Mouse (Mus musculus): ENCODE data around the gene Ppif. TPM values are rescaled to one million over a fixed set of nuclear protein-coding genes. Genes with fewer than 3 reads are reported as not detected.

The Ppif gene
- 26.4 and 32.1 TPM in 2 replicates for polyA plus RNA-seq (2015; fragmentation: Nextera tagmentation; extraction: Ambion mirVana)

DNA sequence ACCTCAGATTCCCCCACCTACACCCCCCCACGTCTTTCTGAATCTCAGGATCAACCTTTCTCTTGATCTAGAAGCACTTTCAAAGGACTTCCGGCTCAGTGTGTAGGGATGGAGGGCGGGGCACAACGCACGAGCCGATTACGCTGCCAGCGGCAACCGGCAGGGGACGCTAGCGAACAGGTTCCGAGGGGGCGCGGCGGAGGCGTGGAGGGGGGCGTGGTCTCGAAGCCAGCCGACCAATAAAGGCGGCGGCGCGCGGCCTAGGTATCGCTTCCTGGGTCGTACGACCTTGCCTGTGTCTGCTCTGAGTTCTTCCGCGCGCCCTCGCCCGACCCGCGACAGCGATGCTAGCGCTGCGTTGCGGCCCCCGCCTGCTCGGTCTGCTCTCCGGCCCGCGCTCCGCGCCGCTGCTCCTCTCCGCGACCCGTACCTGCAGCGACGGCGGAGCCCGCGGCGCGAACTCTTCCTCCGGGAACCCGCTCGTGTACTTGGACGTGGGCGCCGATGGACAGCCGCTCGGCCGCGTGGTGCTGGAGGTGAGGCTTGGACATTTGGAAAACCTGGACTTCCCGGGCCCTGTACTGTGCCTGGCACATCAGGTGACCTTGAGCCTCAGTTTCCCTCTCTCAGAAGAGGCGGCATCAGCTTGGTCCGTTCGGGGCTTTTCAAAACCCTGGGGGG is at the start of gene Ppif:
Gene Ppif (plus strand): TSS at position 267 of the 681 bp plus-strand sequence.
- Histone ChIP-seq H3K9ac (peak within 1 kb of the TSS; percentile 87), H3K4me2 (peak within 1 kb of the TSS; percentile 90), H3K36me3 (peaks cover 29% of the 10 kb centered on the region), H3K4me1 (peaks cover 33% of the 10 kb centered on the region), H3K27me3 (no peaks in the 10 kb centered on the region), H3K9me3 (no peaks in the 10 kb centered on the region), H3K27ac (peak within 1 kb of the TSS; percentile 59), H3K4me3 (peak within 1 kb of the TSS; percentile 91)
- WGBS, result under 1% methylated on average over 70 of the region's 70 CpGs
- ATAC-seq (ENCODE audit: insufficient number of reproducible peaks, low FRiP score, low TSS enrichment, low read depth), result peak; percentile 83

DNA sequence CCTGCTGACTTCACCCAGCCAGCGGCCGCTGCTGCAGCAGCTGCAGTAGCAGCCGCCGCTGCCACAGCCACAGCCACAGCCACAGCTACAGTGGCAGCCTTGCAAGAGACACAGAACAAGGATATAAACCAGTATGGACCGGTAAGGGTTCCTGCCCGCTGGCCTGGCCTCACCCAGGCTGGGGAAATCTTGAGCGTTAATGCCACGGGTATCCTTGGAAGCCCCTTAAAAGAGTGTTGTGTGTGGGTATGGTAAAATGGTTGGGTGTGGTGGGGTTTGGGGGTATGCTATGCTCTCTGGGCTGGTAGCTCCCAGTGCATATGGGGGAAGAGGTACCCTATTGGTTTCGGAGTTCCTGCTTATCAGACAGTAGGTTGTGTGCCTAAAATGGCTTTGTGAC is 48.2 kb upstream of the Ppif start:
- no peak for ATAC-seq (ENCODE audit: insufficient number of reproducible peaks, low FRiP score, low TSS enrichment, low read depth)
- Histone ChIP-seq H3K27me3 (no peaks in the 10 kb centered on the region), H3K4me3 (no peak overlapping the region), H3K4me2 (no peak overlapping the region), H3K36me3 (peaks cover 87% of the 10 kb centered on the region), H3K27ac (no peak overlapping the region), H3K9me3 (no peaks in the 10 kb centered on the region), H3K9ac (no peak overlapping the region), H3K4me1 (peaks cover 4% of the 10 kb centered on the region; the same call in 1 of the 2 replicates)
- 86% methylated on average over 9 of the region's 9 CpGs for WGBS

DNA sequence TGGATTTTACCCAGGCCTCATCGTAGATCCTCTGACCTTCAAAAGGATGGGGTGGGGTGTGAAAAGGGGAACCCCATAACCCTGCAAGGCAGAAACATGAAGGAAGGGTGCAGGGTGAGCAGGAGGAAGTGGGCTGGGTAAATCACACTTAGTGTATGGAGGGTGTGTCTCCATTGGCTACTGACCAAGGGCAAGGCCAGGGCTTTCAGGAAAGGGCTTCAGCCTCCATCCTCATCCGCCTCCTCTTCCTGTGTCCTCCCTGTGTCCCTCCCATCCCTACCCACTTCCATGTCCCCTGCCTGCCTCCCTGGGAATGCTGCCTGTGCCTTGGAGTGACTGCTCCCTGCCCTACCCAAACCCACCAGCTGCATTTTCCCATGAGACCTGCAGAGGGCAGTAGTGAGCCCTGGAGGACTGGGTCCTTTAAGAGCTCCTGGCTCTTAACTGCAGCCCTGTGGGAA is 47.8 kb upstream of the Ppif start:
- peaks cover 90% of the 10 kb centered on the region for H3K36me3 ChIP-seq
- H3K4me2 ChIP-seq, result no peak overlapping the region
- no peak overlapping the region for H3K27ac ChIP-seq
- H3K27me3 ChIP-seq, result no peaks in the 10 kb centered on the region
- H3K4me3 ChIP-seq, result no peak overlapping the region
- no peaks in the 10 kb centered on the region for H3K9me3 ChIP-seq
- whole genome bisulfite sequencing, result 90% methylated on average over 2 of the region's 2 CpGs
- peaks cover 3% of the 10 kb centered on the region; the same call in 1 of the 2 replicates for H3K4me1 ChIP-seq
- no peak overlapping the region for H3K9ac ChIP-seq
- no peak for ATAC-seq (ENCODE audit: insufficient number of reproducible peaks, low FRiP score, low TSS enrichment, low read depth)

DNA sequence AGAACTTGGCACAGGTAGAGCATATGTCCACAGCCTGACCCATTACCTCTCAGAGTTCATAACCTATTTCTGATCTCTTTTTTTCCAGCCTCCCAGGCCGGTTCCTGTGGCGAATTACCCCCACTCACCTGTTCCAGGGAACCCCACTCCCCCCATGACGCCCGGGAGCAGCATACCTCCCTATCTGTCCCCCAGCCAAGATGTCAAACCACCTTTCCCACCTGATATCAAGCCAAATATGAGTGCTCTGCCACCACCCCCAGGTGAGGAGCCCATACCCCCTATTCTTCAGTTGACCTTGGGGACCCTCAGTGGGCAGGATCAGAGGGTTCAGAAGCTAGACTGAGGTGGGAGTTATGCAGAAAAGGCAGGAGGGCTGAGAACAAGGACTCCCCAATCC is 42.8 kb upstream of the Ppif start:
- no peak overlapping the region for H3K4me3 ChIP-seq
- 95% methylated on average over 4 of the region's 4 CpGs for WGBS
- ATAC-seq (ENCODE audit: insufficient number of reproducible peaks, low FRiP score, low TSS enrichment, low read depth), result no peak

DNA sequence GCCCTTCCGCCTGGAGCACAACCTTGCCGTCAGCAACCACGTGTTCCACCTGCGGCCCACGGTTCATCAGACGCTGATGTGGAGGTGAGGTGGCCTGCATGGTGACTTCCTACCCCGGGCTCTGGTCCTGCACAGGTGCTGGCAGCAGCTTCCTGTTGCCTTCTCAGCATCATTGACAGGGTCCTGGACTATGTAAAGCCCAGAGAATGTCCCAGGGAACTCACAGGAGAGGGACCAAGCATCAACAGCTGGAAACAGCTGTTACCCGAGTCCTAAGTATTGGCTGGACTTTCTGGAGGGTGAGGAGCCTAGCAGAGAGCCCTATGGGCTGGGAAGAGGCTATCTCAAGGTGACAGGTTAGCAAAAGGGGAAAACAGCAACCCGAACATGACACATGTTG is 42.0 kb upstream of the Ppif start:
- H3K4me2 ChIP-seq, result no peak overlapping the region
- no peak for ATAC-seq (ENCODE audit: insufficient number of reproducible peaks, low FRiP score, low TSS enrichment, low read depth)
- peaks cover 99% of the 10 kb centered on the region for H3K36me3 ChIP-seq
- no peak overlapping the region for H3K27ac ChIP-seq
- no peak overlapping the region for H3K4me3 ChIP-seq
- no peaks in the 10 kb centered on the region for H3K27me3 ChIP-seq
- WGBS, result 91% methylated on average over 9 of the region's 9 CpGs
- H3K9me3 ChIP-seq, result no peaks in the 10 kb centered on the region
- no peaks in the 10 kb centered on the region for H3K4me1 ChIP-seq
- H3K9ac ChIP-seq, result no peak overlapping the region

More for the DNA sequence above, 42.8 kb upstream of the Ppif start:
- Histone ChIP-seq H3K4me1 (no peaks in the 10 kb centered on the region), H3K36me3 (peaks cover 99% of the 10 kb centered on the region), H3K27ac (no peak overlapping the region), H3K27me3 (no peaks in the 10 kb centered on the region), H3K4me2 (no peak overlapping the region), H3K9me3 (no peaks in the 10 kb centered on the region), H3K9ac (no peak overlapping the region)

DNA sequence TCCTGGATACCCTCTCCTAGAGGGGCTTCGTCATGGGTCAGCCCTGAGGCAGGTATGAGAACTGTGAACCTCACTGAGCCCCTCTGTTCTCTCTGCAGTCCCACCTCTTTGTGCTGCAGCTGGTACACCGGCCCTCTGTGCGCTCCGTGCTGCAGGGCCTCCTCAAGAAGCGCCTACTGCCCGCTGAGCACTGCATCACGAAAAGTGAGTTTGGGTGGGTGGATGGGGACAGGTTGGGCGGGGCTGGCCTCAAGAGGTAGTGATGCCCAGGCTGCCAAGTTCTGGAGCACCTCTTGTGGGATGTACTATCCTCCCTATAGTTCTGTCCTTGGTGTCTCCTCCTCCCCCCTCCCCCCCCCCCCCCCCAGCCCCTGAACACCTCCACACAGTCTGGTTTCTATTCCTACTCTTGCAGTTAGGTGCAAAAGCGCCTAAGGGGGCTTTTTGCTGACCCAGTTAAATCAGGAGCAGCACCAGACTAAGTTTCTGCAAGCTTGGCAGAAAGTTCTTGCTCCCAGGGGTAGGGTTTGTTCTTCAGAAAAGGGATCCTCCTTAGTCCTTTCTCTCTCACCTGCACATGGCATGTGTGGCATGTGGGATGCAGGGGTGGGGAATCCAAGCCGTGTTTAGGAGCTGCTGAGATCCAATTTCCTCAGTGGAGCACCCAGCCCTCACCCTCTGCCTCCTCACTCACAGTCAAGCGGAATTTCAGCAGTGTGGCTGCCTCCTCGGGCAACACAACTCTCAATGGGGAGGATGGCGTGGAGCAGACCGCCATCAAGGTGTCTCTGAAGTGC is 39.4 kb upstream of the Ppif start:
- Histone ChIP-seq H3K36me3 (peaks cover 100% of the 10 kb centered on the region), H3K9ac (no peak overlapping the region), H3K9me3 (no peaks in the 10 kb centered on the region), H3K27ac (no peak overlapping the region), H3K4me1 (no peaks in the 10 kb centered on the region), H3K27me3 (no peaks in the 10 kb centered on the region), H3K4me2 (no peak overlapping the region), H3K4me3 (no peak overlapping the region)
- WGBS, result 91% methylated on average over 14 of the region's 14 CpGs
- no peak for ATAC-seq (ENCODE audit: insufficient number of reproducible peaks, low FRiP score, low TSS enrichment, low read depth)

DNA sequence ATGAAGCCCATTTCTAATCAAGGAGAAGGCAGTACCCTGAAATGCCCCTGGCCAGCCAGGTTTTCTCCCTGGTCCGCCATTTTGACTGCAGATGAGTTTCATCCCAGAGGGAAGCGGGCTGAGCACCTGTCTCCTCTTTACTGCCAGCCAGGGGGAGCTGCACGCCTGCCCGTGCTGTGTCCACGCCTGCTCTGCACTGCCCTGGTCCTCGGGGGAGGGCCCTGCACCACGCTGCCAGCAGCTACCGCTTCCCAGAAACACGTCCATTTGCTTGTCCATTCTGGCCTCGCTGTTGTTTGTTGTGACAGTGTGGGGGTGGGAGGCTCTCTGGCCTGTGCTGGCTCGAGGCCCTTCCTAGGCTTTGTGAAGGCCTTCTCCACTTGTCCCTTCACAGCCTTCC is 33.3 kb upstream of the Ppif start:
- no peak for ATAC-seq (ENCODE audit: insufficient number of reproducible peaks, low FRiP score, low TSS enrichment, low read depth)
- Histone ChIP-seq H3K27ac (no peak overlapping the region), H3K9me3 (no peaks in the 10 kb centered on the region), H3K27me3 (no peaks in the 10 kb centered on the region), H3K4me1 (no peaks in the 10 kb centered on the region), H3K4me3 (no peak overlapping the region), H3K9ac (no peak overlapping the region), H3K36me3 (peaks cover 98% of the 10 kb centered on the region), H3K4me2 (no peak overlapping the region)
- 68% methylated on average over 11 of the region's 11 CpGs for WGBS

DNA sequence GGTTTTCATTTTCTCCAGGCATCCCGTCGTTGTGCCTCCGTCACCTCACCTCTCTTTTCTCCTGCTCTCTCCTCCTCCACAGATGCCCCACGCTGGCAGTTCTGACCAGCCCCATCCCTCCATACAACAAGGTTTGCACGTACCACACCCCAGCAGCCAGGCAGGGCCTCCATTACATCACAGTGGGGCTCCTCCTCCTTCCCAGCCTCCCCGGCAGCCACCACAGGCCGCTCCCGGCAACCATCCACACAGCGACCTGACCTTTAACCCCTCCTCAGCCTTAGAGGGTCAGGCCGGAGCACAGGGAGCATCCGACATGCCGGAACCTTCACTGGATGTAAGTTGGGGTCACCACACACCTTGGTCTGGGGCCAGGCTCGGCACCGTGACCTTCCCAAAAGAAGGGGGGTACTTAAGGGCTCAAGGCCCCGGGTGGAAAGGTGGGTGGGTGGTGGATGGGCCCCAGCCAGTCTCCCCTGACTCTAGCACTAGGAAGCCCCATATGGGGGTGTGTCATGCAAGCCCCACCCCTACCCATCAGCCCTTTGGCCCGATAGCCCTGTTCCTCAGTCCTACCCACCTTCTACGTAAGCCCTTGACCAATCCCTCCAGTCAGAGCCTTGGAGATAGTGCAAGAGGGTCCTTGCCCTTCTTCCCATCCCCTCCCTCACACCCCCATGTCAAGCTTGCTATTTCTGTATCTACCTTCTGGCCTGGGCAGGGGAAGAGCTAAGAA is 32.6 kb upstream of the Ppif start:
- no peaks in the 10 kb centered on the region for H3K9me3 ChIP-seq
- no peak; the same call in 1 of the 2 replicates for ATAC-seq (ENCODE audit: insufficient number of reproducible peaks, low FRiP score, low TSS enrichment, low read depth)
- no peak overlapping the region for H3K27ac ChIP-seq
- peaks cover 98% of the 10 kb centered on the region for H3K36me3 ChIP-seq
- no peak overlapping the region for H3K9ac ChIP-seq
- 81% methylated on average over 17 of the region's 17 CpGs for WGBS
- no peak overlapping the region for H3K4me3 ChIP-seq
- H3K4me2 ChIP-seq, result no peak overlapping the region
- no peaks in the 10 kb centered on the region for H3K4me1 ChIP-seq
- H3K27me3 ChIP-seq, result no peaks in the 10 kb centered on the region

DNA sequence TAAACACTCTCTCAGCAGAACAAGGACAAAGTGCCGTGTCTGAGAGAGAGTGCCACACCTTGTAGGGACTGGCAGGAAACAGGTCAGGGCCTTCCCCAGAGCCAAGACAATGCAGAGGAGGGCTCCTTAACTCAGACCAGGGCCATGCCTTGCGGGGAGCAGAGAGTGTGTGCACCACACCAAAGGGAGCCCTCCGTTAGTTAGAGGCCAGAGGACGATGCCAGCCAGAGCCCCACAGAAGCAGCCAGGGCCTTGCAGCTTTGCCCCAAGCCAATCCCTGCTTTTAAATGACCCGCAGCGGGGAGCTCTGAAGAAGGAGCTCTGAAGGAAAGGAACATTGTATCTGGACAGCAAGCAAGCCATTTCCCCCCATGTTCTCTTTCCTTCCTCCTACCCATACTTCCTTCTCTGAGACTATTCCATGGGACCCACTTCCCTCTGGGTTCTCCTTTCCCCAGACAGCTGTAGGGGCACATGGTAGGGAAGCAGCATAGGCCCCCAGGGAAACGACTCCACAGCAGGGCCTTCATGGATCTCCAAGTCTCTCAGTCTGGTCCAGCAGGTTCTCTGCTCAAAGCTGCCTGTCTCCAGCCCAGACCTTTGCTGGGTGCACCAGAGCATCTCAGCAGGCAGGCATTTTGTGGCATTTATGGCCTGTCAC is 30.2 kb upstream of the Ppif start:
- Histone ChIP-seq H3K27me3 (no peaks in the 10 kb centered on the region), H3K4me3 (no peak overlapping the region), H3K9ac (no peak overlapping the region), H3K9me3 (no peaks in the 10 kb centered on the region), H3K36me3 (peaks cover 86% of the 10 kb centered on the region), H3K4me2 (no peak overlapping the region), H3K27ac (peak overlapping the region; percentile 2; the same call in 1 of the 2 replicates), H3K4me1 (no peaks in the 10 kb centered on the region)
- 84% methylated on average over 7 of the region's 7 CpGs for WGBS
- ATAC-seq (ENCODE audit: insufficient number of reproducible peaks, low FRiP score, low TSS enrichment, low read depth), result no peak

DNA sequence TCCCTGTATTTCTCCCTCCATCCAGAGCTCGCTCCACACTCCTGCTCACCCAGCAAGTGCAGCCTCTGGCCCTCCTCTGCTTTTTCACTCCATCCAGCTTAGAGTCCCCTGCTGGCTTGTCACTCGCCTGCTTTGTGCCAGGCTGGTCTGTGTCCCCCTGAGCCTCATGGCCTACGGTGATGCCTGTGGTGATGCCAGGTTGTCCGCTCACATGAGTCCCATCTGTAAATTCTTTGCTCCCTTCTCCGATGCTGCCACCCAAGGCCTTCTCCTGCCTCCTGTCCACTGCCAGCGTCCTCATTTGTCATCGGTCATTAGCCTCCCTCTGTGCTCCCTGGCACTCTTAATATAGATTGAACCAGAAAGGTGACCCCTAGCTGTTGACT is 29.7 kb upstream of the Ppif start:
- H3K4me3 ChIP-seq, result no peak overlapping the region
- H3K27ac ChIP-seq, result 0 out of 2 replicates have a peak overlapping the region, but pooled peaks have one; percentile 2
- no peak overlapping the region for H3K9ac ChIP-seq
- no peaks in the 10 kb centered on the region for H3K9me3 ChIP-seq
- WGBS, result 79% methylated on average over 7 of the region's 7 CpGs
- H3K4me2 ChIP-seq, result no peak overlapping the region
- no peaks in the 10 kb centered on the region for H3K27me3 ChIP-seq
- no peak for ATAC-seq (ENCODE audit: insufficient number of reproducible peaks, low FRiP score, low TSS enrichment, low read depth)
- H3K4me1 ChIP-seq, result no peaks in the 10 kb centered on the region
- peaks cover 85% of the 10 kb centered on the region for H3K36me3 ChIP-seq

DNA sequence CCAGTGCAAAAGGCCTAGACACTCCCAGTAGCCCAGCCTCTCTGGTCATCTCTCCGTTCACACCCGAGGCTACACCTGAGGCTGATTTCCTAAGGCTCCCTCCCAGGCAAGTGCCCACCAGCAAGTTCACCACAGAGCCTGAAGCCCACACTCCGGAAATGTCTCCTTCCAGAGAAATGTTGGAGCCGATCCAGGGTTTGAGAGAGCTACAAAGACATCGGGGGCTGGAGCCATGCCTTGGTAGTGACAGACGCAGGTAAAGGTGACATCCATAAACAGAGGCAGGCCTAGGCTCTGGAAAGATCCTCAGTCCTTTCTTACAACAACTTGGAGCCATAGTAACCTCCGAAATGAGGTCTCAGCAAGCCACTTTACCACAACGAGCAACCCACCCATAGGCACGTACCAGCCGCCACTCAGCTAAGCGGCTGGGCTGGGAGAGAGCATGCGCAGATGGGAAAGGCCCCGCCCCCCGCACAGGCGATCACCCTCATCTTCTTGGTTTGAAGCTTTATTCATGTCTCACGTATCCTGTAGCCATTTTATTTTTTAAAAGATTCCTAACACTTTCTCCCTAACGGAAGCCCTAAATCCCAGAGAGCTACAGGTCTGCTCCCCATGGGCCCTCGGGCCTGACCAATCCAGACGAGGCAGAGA is 28.5 kb upstream of the Ppif start:
- 71% methylated on average over 19 of the region's 19 CpGs for WGBS
- H3K36me3 ChIP-seq, result peaks cover 74% of the 10 kb centered on the region

More for the DNA sequence above, 28.5 kb upstream of the Ppif start:
- H3K27ac ChIP-seq, result peak overlapping the region; percentile 57; the same call in 1 of the 2 replicates
- H3K27me3 ChIP-seq, result no peaks in the 10 kb centered on the region
- H3K4me2 ChIP-seq, result no peak overlapping the region
- H3K4me1 ChIP-seq, result no peaks in the 10 kb centered on the region
- no peak overlapping the region for H3K9ac ChIP-seq
- H3K9me3 ChIP-seq, result no peaks in the 10 kb centered on the region
- no peak overlapping the region for H3K4me3 ChIP-seq
- ATAC-seq (ENCODE audit: insufficient number of reproducible peaks, low FRiP score, low TSS enrichment, low read depth), result no peak

Data from limb, embryonic 15.5 days (tissue).